Mouse (Mus musculus): ENCODE measurements around the gene Tbx6.
"Not testable (repeated sequence)": the region's sequence is repeated elsewhere in the genome, so short reads cannot be mapped to it uniquely, and the experiment has no call there.

Tbx6 gene

GRCm38 (mm10) chr7:126770784-126771183 lies 10.5 kb upstream of the Tbx6 start:
- no peak for DNase-seq

- no peak for DNase-seq
These were observed 7.9 kb upstream of the Tbx6 start for GRCm38 (mm10) chr7:126773351-126773750.

GRCm38 (mm10) chr7:126774463-126774862 lies 6.8 kb upstream of the Tbx6 start:
- DNase-seq = no peak

DNA sequence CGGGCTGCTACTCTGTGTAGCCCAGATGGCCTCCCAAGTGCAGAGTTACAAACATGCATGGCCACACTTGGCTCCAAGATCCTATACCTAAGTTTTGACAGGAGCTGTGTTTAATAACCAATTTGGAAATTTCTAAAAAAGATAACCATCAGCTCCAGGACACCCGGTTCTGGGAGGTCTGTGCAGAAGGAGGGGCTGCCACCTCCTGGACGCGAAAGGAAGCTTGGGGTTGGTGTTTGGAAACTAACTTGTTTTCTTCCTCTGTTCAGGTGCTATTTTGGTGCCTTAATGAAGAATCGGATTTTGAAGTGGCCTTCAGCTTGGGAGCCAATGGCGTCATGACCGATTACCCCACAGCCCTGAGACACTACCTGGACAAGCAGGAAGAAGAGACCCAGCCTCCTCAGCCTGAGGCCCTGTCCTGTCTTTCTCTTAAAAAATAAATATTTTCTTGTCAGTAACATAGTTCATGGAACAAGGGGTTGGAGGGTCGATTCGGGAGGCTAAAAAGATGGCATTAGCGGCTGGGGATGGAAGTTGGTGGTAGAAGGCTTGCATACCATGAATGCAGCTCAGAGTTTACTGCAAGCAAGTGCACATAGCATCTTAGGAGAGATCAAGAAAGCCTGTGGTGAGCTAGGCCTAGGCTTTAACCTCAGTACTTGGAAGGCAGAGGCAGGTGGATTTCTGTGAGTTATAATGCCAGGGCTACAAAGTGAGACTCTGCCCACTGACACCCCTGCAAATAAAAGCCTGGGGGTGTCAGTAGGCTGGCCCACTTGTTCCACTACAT lies 5.9 kb upstream of the Tbx6 start:
- peak; percentile 37 to 49 for DNase-seq

GRCm38 (mm10) chr7:126775978-126776234 lies 5.4 kb upstream of the Tbx6 start:
- no peak for DNase-seq

DNA sequence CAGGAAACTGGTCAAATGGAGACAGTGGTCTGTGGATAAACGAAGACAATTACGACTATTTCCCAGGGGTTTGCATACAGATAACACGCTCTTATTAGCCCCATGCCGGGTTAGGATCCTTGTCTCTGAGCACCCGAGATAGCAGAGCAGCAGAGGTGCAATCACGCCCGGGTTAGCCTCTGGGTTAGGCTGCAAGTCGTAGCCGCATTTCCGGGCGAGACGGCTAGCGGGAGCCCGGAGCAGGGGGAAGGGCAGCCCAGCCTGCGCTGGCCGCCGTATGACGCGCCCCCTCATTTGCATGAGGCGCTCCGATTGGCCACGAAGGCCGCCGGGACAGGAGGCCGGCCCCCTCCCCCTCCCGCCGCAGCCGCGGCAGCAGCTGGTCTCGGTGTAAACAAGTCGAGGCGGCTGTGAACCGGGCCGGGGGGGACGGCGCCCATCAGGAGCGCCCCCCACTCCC lies 4.7 kb upstream of the Tbx6 start, which contains the start of gene Ypel3:
TSS of gene Ypel3 (plus strand) at position 358 of the 460 bp plus-strand sequence.
- peak; percentile 95 to 98 for DNase-seq

GRCm38 (mm10) chr7:126777476-126777875 lies 3.8 kb upstream of the Tbx6 start:
- peak in 1 of 2 experiments; percentile 49 for DNase-seq

DNA sequence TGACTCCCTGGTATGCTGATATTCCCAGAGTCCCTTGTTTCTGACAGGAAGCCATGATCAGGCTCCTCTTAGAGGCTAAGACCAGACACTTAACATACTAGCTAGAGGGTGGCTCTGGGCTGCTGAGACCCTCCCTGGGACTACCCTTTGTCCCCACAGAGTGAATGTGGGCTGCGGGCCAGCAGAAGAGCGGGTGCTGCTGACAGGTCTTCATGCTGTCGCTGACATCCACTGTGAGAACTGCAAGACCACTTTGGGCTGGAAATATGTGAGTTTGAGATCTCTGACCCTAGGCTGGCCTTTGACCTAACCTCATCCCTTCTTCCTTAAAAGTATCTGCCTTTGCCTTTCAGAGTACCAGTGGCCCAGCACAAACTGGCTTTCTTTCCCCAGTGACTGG lies 3.1 kb upstream of the Tbx6 start:
- DNase-seq = no peak

- DNase-seq = not testable (repeated sequence)
These were observed 2.2 kb upstream of the Tbx6 start for GRCm38 (mm10) chr7:126779101-126779500.

DNA sequence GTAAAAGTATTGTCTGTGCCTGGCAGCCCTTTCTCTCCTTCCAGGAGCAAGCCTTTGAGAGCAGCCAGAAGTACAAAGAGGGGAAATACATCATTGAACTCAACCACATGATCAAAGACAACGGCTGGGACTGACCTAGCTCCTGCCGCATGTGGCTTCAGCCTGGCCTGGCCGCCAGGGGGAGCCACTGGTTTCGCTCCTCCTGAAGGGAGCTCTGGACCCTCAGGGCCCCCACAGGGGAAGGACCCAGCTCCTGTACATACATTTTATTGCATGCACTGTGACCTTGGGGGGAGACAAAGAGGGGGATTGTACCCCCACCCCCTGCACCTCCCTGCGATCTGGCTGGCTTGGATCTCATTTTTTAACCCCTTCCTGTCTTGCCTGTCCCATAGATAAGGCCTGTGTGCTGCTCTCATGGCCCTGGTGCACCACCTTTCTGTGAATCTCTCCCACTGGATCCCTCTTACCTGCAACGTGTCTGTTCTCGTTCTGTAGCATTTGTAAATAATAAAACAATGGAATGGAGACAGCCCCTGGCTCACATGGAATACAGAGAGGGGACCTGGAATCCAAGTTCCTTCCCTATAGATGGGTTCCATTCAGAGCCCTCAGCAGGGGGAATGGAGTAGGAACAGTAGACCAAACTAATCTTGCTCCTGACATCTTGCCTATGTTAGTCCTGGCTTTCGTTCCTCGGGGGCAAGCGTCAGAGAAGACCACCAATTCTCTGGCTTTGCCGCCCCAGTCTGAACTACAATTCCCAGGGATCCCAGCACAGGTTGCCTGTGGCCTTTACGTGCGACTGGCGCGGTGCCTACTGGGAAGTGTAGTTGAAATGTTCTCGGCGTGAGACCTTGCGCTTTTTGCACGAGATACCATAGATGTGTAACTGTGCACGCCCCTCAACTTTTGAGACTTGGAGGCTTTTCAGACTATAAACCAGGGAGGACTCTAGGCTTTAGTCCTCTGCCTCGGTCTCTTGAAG lies 1.0 kb upstream of the Tbx6 start:
- DNase-seq = peak; percentile 88

DNA sequence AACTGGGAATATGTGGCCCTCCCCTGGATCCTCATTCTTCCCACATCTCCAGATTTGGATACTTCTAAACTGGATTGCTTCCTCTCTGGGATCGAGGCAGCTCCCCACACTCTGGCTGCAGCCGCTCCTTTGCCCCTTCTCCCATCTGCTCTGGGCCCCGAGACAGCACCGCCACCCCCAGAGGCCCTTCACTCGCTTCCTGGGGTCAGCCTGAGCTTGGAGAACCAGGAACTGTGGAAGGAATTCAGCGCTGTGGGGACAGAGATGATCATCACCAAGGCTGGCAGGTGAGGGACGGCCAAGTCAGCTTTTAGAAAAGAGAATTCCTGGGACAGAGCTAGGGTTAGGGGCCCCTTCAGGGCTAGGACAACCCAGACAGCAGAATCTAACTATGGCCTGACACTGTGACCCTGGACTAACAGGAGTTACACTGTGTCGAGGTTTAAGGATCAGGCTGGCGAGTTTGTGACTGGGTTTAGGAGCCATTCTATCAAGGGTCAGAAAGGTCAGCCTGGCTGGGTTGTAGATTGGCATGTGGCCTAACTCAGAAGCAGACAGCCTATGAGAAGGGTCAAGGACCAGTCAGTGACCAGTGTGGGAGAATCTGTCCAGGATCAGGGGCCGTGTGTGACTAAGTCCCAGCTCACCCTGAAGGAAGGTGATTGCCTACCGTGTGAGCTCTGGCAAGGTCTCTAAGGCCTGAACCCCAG lies 533 bp downstream of the Tbx6 start:
- DNase-seq = no peak

- no peak for DNase-seq
These were observed 1.4 kb downstream of the Tbx6 start for GRCm38 (mm10) chr7:126782693-126783092.

DNA sequence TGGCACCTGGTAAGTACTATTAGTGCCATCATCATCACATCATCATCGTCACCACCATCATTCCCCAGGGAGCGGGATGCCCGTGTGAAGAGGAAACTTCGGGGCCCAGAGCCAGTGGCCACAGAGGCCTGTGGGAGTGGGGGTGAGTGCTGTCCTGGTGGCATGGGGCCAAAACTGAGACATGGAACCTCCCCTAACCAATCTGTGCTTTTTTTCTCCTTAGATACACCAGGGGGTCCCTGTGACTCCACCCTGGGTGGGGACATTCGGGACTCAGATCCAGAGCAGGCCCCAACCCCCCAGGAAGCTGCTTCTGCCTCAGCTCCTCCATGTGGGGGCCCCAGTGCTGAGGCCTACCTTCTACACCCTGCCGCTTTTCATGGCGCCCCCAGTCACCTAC lies 3.2 kb downstream of the Tbx6 start:
- no peak for DNase-seq

- no peak for DNase-seq
These were observed 3.8 kb downstream of the Tbx6 start for GRCm38 (mm10) chr7:126785056-126785455.

DNA sequence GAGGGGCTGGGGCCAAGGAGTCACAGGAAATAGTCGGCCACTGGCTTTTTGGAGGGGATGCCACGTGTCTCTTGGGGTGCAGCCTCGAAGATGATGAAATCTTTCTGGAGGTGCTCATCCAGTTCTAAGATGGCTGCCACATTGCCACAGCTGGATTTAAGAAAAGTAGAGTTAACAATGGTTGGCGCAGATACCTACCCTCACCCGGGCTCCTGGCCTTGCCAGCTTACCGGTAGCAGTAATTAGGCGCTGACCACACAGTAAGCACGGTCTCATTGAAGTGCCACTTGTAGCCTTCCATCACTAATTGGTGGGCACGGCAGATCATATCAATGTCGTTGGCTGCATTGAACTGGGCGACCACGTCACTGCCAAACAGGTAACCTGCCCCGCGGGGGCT lies 4.9 kb downstream of the Tbx6 start:
- DNase-seq = no peak

GRCm38 (mm10) chr7:126789141-126789540 lies 7.9 kb downstream of the Tbx6 start:
- DNase-seq = no peak

DNA sequence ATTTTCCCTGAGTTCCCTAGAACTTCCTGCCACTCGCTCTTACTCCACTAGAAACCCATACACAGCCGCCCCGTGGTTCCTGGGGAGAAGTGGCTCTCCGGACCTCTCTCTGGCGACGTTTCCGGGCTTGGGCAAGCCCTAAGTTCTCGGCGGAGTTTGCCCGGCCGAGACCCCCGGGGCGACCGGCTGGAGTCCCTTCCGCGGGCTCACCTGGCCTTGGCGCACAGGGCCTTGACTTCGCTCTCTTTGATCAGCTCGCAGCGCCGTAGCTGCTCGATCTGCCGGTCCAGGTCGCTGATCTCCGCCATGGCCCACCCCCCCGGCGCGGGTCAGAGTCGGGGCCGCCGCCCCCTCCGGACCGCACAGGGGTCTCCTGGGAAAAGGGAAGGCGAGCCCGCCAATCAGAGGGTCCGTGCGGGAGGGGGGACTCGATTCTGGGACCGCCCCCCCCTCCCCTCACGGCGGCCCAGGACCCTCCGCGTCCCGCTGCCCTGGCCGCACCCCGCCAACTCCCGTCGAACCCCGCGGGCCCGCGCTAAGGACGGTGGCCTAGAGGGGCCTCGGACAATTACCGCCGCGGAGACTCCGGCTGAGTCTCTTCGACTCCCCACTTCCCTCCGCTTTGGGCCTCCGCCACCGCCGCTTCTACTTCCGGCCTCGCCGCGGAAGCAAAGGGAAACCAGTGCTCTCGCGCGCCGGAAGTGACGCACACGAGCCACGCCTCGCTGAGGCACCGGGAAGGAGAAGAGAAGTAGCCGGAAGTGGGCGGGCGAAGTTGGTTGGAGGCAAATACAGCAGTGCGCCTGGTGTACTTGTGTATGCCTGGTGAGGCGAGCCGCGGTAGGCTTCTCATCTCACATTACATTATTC lies 10.8 kb downstream of the Tbx6 start, which contains the start of gene Ppp4c:
TSS of gene Ppp4c (minus strand) at position 646 of the 870 bp plus-strand sequence.
- peak; percentile 96 to 98 for DNase-seq

DNA sequence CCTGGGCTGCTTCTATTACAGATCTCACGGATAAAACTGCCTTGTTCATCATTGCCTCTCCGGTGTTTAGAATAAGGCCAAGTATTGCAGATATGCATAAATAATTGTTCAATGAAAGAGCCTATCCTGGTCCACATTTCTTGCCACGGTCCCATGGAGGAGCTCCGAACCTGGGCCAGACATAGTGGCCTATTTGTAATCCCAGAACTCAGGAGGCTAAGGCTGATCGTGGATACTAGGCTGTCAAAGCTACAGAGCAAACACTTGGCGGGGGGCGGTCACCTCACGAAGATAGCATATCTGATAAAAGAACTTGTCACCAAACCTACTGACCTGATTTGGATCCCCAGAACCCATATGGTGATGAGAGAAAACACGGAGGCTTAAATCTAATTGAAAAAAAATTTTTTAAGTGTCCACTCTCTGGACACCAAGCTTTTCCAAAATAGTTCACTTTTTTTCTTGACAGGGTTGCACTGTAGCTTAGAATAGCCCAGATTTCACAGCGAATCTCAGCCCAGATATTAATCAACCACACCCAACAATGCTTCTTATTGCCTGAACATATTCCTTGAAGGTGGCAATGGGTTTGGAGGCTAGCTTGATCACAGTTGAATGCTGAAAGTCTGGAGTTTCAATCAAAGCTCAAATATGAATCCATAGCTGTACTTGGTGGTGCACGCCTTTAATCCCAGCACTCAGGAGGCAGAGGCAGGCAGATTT lies 11.6 kb downstream of the Tbx6 start:
- no peak for DNase-seq

- DNase-seq = no peak
These were observed 12.4 kb downstream of the Tbx6 start for GRCm38 (mm10) chr7:126793456-126794270.

DNA sequence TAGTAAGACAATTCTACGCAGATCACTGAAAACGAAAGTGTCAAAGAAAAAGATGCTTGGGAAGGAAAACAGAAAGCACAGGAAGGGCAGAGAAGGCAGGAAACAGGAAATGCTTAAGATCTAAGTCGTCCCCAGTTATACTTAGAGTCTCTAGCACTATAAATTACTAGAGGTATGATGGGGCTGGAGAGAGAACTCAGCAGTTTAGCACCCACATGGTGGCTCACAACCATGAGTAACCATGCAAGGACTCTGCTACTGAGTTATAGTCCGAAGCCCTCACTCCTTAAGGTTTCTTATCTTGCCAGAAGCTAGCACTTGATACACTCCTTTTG lies 13.0 kb downstream of the Tbx6 start:
- DNase-seq = no peak
